Mouse (Mus musculus) intestine, postnatal 0 days (tissue): ENCODE measurements at regions not wholly inside any gene's neighbourhood (a gene's known extent, or its start where the extent isn't known, plus 50 kb on each side); places are given as distances from the start of the nearest gene placed in this dataset.

Experiments
- ATAC-seq: fragments of 200-750 bp; cut with Nextera tagmentation; 2 replicates; pipeline ENCODE4 v1.8.0; 2017; ENCODE audit warnings: mild to moderate bottlenecking, moderate TSS enrichment, moderate library complexity
- H3K27ac ChIP-seq: fragments of 300-500 bp; sonication (generic); 2 replicates; pipeline ENCODE4 v1.5.1; 2014; ENCODE audit warnings: mild to moderate bottlenecking, low read depth, low read length, moderate library complexity
- H3K27me3 ChIP-seq: fragments of 300-500 bp; sonication (generic); replicated peaks from 2 replicates; pipeline ENCODE4 v1.6.1; 2014; ENCODE audit warnings: low read length, mixed read lengths; ENCODE audit not compliant: control insufficient read depth, insufficient read depth
- H3K36me3 ChIP-seq: fragments of 300-500 bp; sonication (generic); 2 replicates; pipeline ENCODE4 v1.6.1; 2014; ENCODE audit warnings: mild to moderate bottlenecking, moderate library complexity; ENCODE audit not compliant: control insufficient read depth, insufficient read depth
- H3K4me1 ChIP-seq: fragments of 300-500 bp; sonication (generic); replicated peaks from 2 replicates; pipeline ENCODE4 v1.6.1; 2014; ENCODE audit warnings: antibody characterized with exemption, low read length, mixed read lengths; ENCODE audit not compliant: control insufficient read depth, insufficient read depth
- H3K4me2 ChIP-seq: fragments of 300-500 bp; sonication (generic); replicated peaks from 2 replicates; pipeline ENCODE4 v1.6.1; 2014; ENCODE audit warnings: low read depth, mild to moderate bottlenecking, moderate library complexity
- H3K4me3 ChIP-seq: fragments of 300-500 bp; sonication (generic); 2 replicates; pipeline ENCODE4 v1.5.1; 2014; ENCODE audit warnings: low read depth, low read length
- H3K9ac ChIP-seq: fragments of 300-500 bp; sonication (generic); 2 replicates; pipeline ENCODE4 v1.6.1; 2014; ENCODE audit warnings: mild to moderate bottlenecking, low read depth, low read length
- H3K9me3 ChIP-seq: fragments of 300-500 bp; sonication (generic); 2 replicates; pipeline ENCODE4 v1.6.1; 2016; ENCODE audit warnings: mixed run types; ENCODE audit not compliant: control insufficient read depth
- CTCF ChIP-seq: sonication (generic); IDR thresholded peaks from 2 replicates; pipeline ENCODE4 v1.5.1; 2016; ENCODE audit warnings: low read depth, mild to moderate bottlenecking, control low read depth, antibody characterized with exemption, moderate library complexity
- WGBS: fragments of 180-500 bp; shearing (Covaris S2); extraction: QIAGEN DNeasy Blood & Tissue Kit; methylation state at CpG from one replicate; pipeline ENCODE4 v1.1.7; 2014; 5-methylcytosine and 5-hydroxymethylcytosine counted together

DNA sequence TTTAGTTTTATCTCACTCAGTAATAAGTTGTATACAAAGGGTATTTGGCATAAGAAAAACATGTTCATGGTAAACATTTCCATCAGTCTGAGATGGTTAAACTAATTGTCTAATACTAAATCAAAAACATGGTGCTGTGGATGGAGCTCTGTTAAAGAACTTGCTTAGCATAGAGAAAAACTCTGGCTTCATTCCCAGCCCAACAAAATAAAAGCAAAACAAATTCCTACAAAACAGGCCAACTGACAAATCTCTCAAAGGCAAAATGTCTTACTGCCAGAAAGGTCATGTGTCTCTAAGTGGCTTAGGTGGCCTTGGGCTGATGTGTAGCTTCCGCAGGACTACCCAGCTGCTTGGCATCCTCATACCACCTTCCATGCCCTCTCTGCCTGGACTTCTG, 505.4 kb upstream of the Fbxo33 start:
- Histone ChIP-seq H3K9me3 (no peaks in the 10 kb centered on the region), H3K4me3 (no peak overlapping the region), H3K36me3 (no peaks in the 10 kb centered on the region), H3K27me3 (no peaks in the 10 kb centered on the region), H3K4me1 (no peaks in the 10 kb centered on the region), H3K4me2 (no peak overlapping the region), H3K9ac (no peak overlapping the region), H3K27ac (no peak overlapping the region)
- TF ChIP-seq CTCF: no peak
- WGBS: 75% methylated on average over 1 of the region's 1 CpGs
- ATAC-seq: no peak

DNA sequence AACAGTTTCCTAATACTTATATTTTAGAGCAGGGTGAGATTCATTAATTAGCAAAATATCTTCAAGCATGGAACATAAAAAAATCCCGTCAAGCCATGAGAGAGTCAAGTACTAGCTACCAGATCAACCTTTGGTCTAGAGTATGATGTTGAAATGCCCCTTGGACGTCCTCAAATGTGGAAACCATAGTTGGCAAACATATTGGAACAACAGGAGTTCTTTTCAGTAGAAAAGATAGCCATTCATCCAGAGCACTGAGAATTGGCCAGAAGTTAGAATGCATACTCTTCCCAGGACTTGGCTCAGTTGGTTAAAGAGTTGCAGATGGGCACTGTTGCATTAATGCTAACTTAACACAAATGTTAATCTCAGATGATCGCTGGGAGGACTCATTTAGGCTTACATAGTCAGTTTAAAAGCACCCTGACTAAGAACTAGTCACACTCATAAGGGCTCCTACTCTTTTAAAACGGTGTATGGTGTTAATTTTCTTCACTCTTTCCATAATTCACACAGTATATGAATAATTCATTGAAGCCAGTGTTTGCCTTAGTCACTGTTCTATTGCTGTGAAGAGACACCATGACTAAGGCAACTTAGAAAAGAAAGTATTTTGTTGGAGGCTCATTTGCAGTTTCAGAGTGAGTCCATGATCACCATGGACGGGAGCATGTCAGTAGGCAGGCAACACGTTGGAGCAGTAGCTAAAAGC, 503.1 kb upstream of the Fbxo33 start:
- WGBS: 73% methylated on average over 6 of the region's 6 CpGs
- H3K4me3 ChIP-seq: no peak overlapping the region
- no peak overlapping the region for H3K4me2 ChIP-seq
- H3K27me3 ChIP-seq: no peaks in the 10 kb centered on the region
- ATAC-seq: no peak
- no peak overlapping the region for H3K9ac ChIP-seq
- H3K9me3 ChIP-seq: no peaks in the 10 kb centered on the region
- no peak overlapping the region for H3K27ac ChIP-seq
- no peaks in the 10 kb centered on the region for H3K4me1 ChIP-seq
- no peak for TF ChIP-seq CTCF
- no peaks in the 10 kb centered on the region for H3K36me3 ChIP-seq

DNA sequence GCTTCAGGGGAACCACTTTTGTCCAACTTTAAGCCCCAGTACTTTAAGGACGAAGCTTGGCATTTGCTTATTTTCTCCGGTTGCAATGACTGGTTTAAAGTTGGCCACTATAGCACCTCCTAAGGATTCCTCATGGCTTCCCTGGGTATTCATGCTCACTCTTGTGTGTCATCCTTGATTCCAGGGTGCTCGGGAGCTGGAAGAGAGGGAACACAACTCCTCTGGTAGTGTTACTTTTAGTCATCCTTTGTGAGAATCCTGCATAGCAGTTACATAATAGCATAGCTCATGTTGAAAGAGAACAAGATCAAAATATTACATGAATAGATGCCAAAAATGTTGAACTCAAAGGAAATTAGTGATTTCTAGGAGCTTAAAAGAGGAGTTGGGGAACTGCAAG, 493.7 kb upstream of the Fbxo33 start:
- H3K4me2 ChIP-seq: no peak overlapping the region
- ATAC-seq: no peak
- H3K27me3 ChIP-seq: no peaks in the 10 kb centered on the region
- H3K27ac ChIP-seq: no peak overlapping the region
- whole genome bisulfite sequencing: 85% methylated on average over 3 of the region's 3 CpGs
- no peaks in the 10 kb centered on the region for H3K4me1 ChIP-seq
- no peaks in the 10 kb centered on the region for H3K9me3 ChIP-seq
- H3K36me3 ChIP-seq: no peaks in the 10 kb centered on the region
- TF ChIP-seq CTCF: no peak
- no peak overlapping the region for H3K9ac ChIP-seq
- no peak overlapping the region for H3K4me3 ChIP-seq

DNA sequence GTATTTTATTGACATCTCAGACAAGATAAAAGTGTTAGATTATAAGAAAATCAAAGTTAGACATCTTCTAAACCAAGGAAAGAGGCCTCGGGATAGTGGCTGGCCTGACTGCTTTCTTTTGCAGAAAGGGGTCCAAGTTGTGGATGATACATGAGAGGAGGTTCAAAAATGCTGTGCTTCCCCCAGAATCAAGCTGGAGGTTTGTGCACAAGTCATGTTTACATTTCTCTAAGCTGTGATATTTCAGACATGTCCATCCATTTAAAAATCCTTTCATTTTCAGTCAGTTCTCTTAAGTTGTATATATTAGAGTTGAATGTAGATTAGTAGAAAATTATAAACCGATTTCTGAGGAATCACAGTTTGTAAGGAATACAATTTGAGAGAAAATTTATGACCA, 463.7 kb upstream of the Fbxo33 start:
- no peaks in the 10 kb centered on the region for H3K36me3 ChIP-seq
- ATAC-seq: no peak
- no peak overlapping the region for H3K4me3 ChIP-seq
- H3K4me1 ChIP-seq: no peaks in the 10 kb centered on the region
- no peak overlapping the region for H3K9ac ChIP-seq
- no peaks in the 10 kb centered on the region for H3K9me3 ChIP-seq
- no peak for TF ChIP-seq CTCF
- WGBS: 54% methylated on average over 2 of the region's 2 CpGs
- no peak overlapping the region for H3K27ac ChIP-seq
- no peak overlapping the region for H3K4me2 ChIP-seq
- H3K27me3 ChIP-seq: no peaks in the 10 kb centered on the region

DNA sequence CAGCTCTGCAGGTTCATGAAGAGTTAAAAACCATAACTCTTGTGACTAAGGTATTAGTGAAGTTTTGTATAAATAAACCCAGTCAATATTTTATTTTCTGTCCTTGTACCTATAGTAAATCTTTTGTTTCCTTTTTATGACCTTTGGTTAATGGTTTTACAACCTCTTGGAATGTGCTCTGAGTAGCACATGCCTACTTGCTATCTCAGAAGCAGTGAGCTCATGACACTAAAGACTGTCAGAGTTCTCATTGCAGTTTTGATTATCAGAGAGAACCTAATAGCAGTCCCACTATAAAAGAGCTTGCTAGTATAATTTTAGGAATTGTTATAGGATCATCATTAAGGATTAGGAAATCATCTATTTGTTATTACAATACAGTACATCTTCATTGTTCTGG, 443.6 kb upstream of the Fbxo33 start:
- Histone ChIP-seq H3K4me2 (no peak overlapping the region), H3K4me3 (no peak overlapping the region), H3K9me3 (no peaks in the 10 kb centered on the region), H3K9ac (no peak overlapping the region), H3K36me3 (no peaks in the 10 kb centered on the region), H3K4me1 (no peaks in the 10 kb centered on the region), H3K27ac (no peak overlapping the region), H3K27me3 (no peaks in the 10 kb centered on the region)
- ATAC-seq: no peak
- TF ChIP-seq CTCF: no peak

DNA sequence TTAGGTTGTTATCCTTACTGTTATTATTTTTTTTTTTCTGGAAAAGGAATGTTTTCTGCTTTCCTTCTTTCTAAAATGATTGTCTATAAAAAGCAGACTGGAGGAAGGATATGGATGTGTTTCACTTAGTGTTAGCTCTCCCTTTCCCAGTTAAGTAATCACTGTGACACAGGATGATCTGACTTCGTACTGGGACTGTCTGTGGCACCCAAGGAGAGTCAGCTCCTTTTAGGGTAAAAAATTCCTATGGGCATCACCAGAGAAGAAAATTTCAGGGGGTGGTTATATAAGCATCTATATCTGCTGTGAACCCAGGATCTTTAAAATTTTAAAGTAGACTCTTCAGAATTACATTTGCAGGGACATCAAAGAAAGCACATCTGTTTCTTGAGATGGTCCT, 411.2 kb upstream of the Fbxo33 start:
- no peak overlapping the region for H3K27ac ChIP-seq
- no peak overlapping the region for H3K9ac ChIP-seq
- no peak for ATAC-seq
- WGBS: 80% methylated on average over 1 of the region's 1 CpGs
- H3K27me3 ChIP-seq: no peaks in the 10 kb centered on the region
- H3K4me1 ChIP-seq: no peaks in the 10 kb centered on the region
- H3K9me3 ChIP-seq: no peaks in the 10 kb centered on the region
- no peak overlapping the region for H3K4me2 ChIP-seq
- no peak for TF ChIP-seq CTCF
- H3K36me3 ChIP-seq: no peaks in the 10 kb centered on the region
- no peak overlapping the region for H3K4me3 ChIP-seq

DNA sequence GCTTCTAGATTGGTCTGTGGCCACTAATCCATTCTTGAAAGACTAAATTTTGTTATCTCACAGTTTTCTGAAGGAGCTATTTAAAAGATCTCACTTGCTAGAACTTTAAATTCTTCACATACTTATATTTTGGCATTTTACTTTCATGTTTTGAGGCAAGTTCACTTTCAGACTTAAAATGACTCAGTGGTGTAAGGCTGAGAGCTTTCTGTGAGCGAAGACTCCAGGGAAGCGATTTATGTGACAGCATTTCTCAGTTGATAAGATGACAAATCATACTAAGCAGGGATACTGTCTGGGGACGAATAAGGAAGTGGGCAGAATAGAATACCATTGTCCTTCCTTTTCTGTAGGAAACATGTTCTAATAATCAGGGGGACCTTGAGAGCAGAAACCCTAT, 403.6 kb upstream of the Fbxo33 start:
- no peak overlapping the region for H3K4me3 ChIP-seq
- WGBS: 79% methylated on average over 3 of the region's 3 CpGs
- H3K9me3 ChIP-seq: no peaks in the 10 kb centered on the region
- no peaks in the 10 kb centered on the region for H3K4me1 ChIP-seq
- H3K36me3 ChIP-seq: no peaks in the 10 kb centered on the region
- no peak overlapping the region for H3K9ac ChIP-seq
- no peak overlapping the region for H3K27ac ChIP-seq
- no peaks in the 10 kb centered on the region for H3K27me3 ChIP-seq
- ATAC-seq: no peak
- no peak for TF ChIP-seq CTCF
- H3K4me2 ChIP-seq: no peak overlapping the region
